Mouse (Mus musculus): ENCODE results near the gene Ergic2. TPM values are rescaled to one million over a fixed set of nuclear protein-coding genes. Genes with fewer than 3 reads are reported as not detected.

The Ergic2 gene
- polyA plus RNA-seq, 1 experiment, result 50.9 TPM

GRCm38 (mm10) chr6:148246544-148246943 is 34.4 kb upstream of the Ergic2 start:
- no peaks in the 10 kb centered on the region for H3K4me1 ChIP-seq (ENCODE audit: control insufficient read depth, insufficient read depth, low read length)
- TF ChIP-seq CTCF (IDR thresholded peaks at IDR 0.05; ENCODE audit: extremely low read depth, insufficient read depth, low read length) (no peak), POLR2A (IDR thresholded peaks at IDR 0.05; ENCODE audit: extremely low read depth, insufficient read depth, low read length) (no peak)
- H3K4me3 ChIP-seq (ENCODE audit: insufficient read depth, low read length), result no peak overlapping the region
- H3K27ac ChIP-seq (ENCODE audit: insufficient read depth, low read length), result no peak overlapping the region

GRCm38 (mm10) chr6:148244836-148245235 is 32.7 kb upstream of the Ergic2 start:
- no peak for TF ChIP-seq CTCF (IDR thresholded peaks at IDR 0.05; ENCODE audit: extremely low read depth, insufficient read depth, low read length)
- no peak for TF ChIP-seq POLR2A (IDR thresholded peaks at IDR 0.05; ENCODE audit: extremely low read depth, insufficient read depth, low read length)
- no peak overlapping the region for H3K4me3 ChIP-seq (ENCODE audit: insufficient read depth, low read length)
- no peaks in the 10 kb centered on the region for H3K4me1 ChIP-seq (ENCODE audit: control insufficient read depth, insufficient read depth, low read length)
- no peak overlapping the region for H3K27ac ChIP-seq (ENCODE audit: insufficient read depth, low read length)

GRCm38 (mm10) chr6:148242304-148242703 is 30.1 kb upstream of the Ergic2 start:
- H3K4me3 ChIP-seq (ENCODE audit: insufficient read depth, low read length), result no peak overlapping the region
- no peak for TF ChIP-seq POLR2A (IDR thresholded peaks at IDR 0.05; ENCODE audit: extremely low read depth, insufficient read depth, low read length)
- peak; percentile 22; the same call in 1 of the 2 replicates for TF ChIP-seq CTCF (IDR thresholded peaks at IDR 0.05; ENCODE audit: extremely low read depth, insufficient read depth, low read length)
- peaks cover 2% of the 10 kb centered on the region; the same call in 1 of the 2 replicates for H3K4me1 ChIP-seq (ENCODE audit: control insufficient read depth, insufficient read depth, low read length)
- H3K27ac ChIP-seq (ENCODE audit: insufficient read depth, low read length), result no peak overlapping the region

GRCm38 (mm10) chr6:148241685-148242084 is 29.5 kb upstream of the Ergic2 start:
- Histone ChIP-seq H3K4me1 (ENCODE audit: control insufficient read depth, insufficient read depth, low read length) (peaks cover 2% of the 10 kb centered on the region; the same call in 1 of the 2 replicates), H3K4me3 (ENCODE audit: insufficient read depth, low read length) (no peak overlapping the region), H3K27ac (ENCODE audit: insufficient read depth, low read length) (no peak overlapping the region)
- TF ChIP-seq CTCF (IDR thresholded peaks at IDR 0.05; ENCODE audit: extremely low read depth, insufficient read depth, low read length) (no peak), POLR2A (IDR thresholded peaks at IDR 0.05; ENCODE audit: extremely low read depth, insufficient read depth, low read length) (no peak)

- no peak overlapping the region for H3K27ac ChIP-seq (ENCODE audit: insufficient read depth, low read length)
- TF ChIP-seq POLR2A (IDR thresholded peaks at IDR 0.05; ENCODE audit: extremely low read depth, insufficient read depth, low read length) (no peak), CTCF (IDR thresholded peaks at IDR 0.05; ENCODE audit: extremely low read depth, insufficient read depth, low read length) (no peak)
- H3K4me1 ChIP-seq (ENCODE audit: control insufficient read depth, insufficient read depth, low read length), result peaks cover 2% of the 10 kb centered on the region; the same call in 1 of the 2 replicates
- H3K4me3 ChIP-seq (ENCODE audit: insufficient read depth, low read length), result no peak overlapping the region
Measured at GRCm38 (mm10) chr6:148239311-148239710, 27.1 kb upstream of the Ergic2 start.

- TF ChIP-seq CTCF (IDR thresholded peaks at IDR 0.05; ENCODE audit: extremely low read depth, insufficient read depth, low read length) (no peak), POLR2A (IDR thresholded peaks at IDR 0.05; ENCODE audit: extremely low read depth, insufficient read depth, low read length) (no peak)
- H3K27ac ChIP-seq (ENCODE audit: insufficient read depth, low read length), result no peak overlapping the region
- peaks cover 2% of the 10 kb centered on the region; the same call in 1 of the 2 replicates for H3K4me1 ChIP-seq (ENCODE audit: control insufficient read depth, insufficient read depth, low read length)
- H3K4me3 ChIP-seq (ENCODE audit: insufficient read depth, low read length), result no peak overlapping the region
Measured at GRCm38 (mm10) chr6:148237453-148237852, 25.3 kb upstream of the Ergic2 start.

- Histone ChIP-seq H3K4me3 (ENCODE audit: insufficient read depth, low read length) (no peak overlapping the region), H3K27ac (ENCODE audit: insufficient read depth, low read length) (no peak overlapping the region), H3K4me1 (ENCODE audit: control insufficient read depth, insufficient read depth, low read length) (peaks cover 2% of the 10 kb centered on the region; the same call in 1 of the 2 replicates)
- no peak for TF ChIP-seq CTCF (IDR thresholded peaks at IDR 0.05; ENCODE audit: extremely low read depth, insufficient read depth, low read length)
- no peak for TF ChIP-seq POLR2A (IDR thresholded peaks at IDR 0.05; ENCODE audit: extremely low read depth, insufficient read depth, low read length)
Measured at GRCm38 (mm10) chr6:148234105-148234828, 22.1 kb upstream of the Ergic2 start.

GRCm38 (mm10) chr6:148227542-148227941 is 15.4 kb upstream of the Ergic2 start:
- Histone ChIP-seq H3K4me1 (ENCODE audit: control insufficient read depth, insufficient read depth, low read length) (no peaks in the 10 kb centered on the region), H3K4me3 (ENCODE audit: insufficient read depth, low read length) (no peak overlapping the region), H3K27ac (ENCODE audit: insufficient read depth, low read length) (no peak overlapping the region)
- TF ChIP-seq POLR2A (IDR thresholded peaks at IDR 0.05; ENCODE audit: extremely low read depth, insufficient read depth, low read length) (no peak), CTCF (IDR thresholded peaks at IDR 0.05; ENCODE audit: extremely low read depth, insufficient read depth, low read length) (no peak)

- Histone ChIP-seq H3K27ac (ENCODE audit: insufficient read depth, low read length) (no peak overlapping the region), H3K4me1 (ENCODE audit: control insufficient read depth, insufficient read depth, low read length) (no peaks in the 10 kb centered on the region), H3K4me3 (ENCODE audit: insufficient read depth, low read length) (no peak overlapping the region)
- TF ChIP-seq POLR2A (IDR thresholded peaks at IDR 0.05; ENCODE audit: extremely low read depth, insufficient read depth, low read length), result no peak
- no peak for TF ChIP-seq CTCF (IDR thresholded peaks at IDR 0.05; ENCODE audit: extremely low read depth, insufficient read depth, low read length)
Measured at GRCm38 (mm10) chr6:148222686-148223085, 10.5 kb upstream of the Ergic2 start.

Data from cortical plate, adult 2 months (tissue).